Mouse (Mus musculus) small intestine, adult 2 months (tissue): ENCODE measurements around the gene Cfl1. TPM values are rescaled to one million over a fixed set of nuclear protein-coding genes. Genes with fewer than 3 reads are reported as not detected.
A peak's percentile ranks its signal among the peaks of the same experiment; 100 is the strongest.

Source experiments
- H3K27ac ChIP-seq: fragments of 200-500 bp; 2 replicates; pipeline ENCODE4 v1.5.1; 2012; ENCODE audit warnings: low read depth, low read length, control low read depth, inconsistent platforms; ENCODE audit not compliant: insufficient read depth
- H3K27me3 ChIP-seq: fragments of 200-500 bp; 2 replicates; pipeline ENCODE4 v1.6.1; 2012; ENCODE audit warnings: mild to moderate bottlenecking, moderate library complexity, low read length, inconsistent platforms; ENCODE audit not compliant: control insufficient read depth, insufficient read depth
- H3K36me3 ChIP-seq: fragments of 200-500 bp; 2 replicates; pipeline ENCODE4 v1.6.1; 2012; ENCODE audit warnings: mild to moderate bottlenecking, low read length, control low read depth, inconsistent platforms; ENCODE audit not compliant: control insufficient read depth, insufficient read depth
- H3K4me1 ChIP-seq: fragments of 200-500 bp; 2 replicates; pipeline ENCODE4 v1.6.1; 2012; ENCODE audit warnings: low read length, inconsistent platforms, mixed read lengths; ENCODE audit not compliant: control insufficient read depth, insufficient read depth, insufficient read length
- H3K4me3 ChIP-seq: fragments of 200-500 bp; 2 replicates; pipeline ENCODE4 v1.5.1; 2012; ENCODE audit warnings: low read depth, mild to moderate bottlenecking, control low read depth, inconsistent platforms, low read length, moderate library complexity
- CTCF ChIP-seq: fragments of 200-500 bp; IDR thresholded peaks from 2 replicates; pipeline ENCODE4 v1.5.1; 2012; ENCODE audit warnings: low read depth, mild to moderate bottlenecking, control low read depth, inconsistent platforms, low read length, moderate library complexity, mixed read lengths; ENCODE audit not compliant: insufficient replicate concordance, insufficient read length; ENCODE audit errors: extremely low read depth
- POLR2A ChIP-seq: fragments of 200-500 bp; IDR thresholded peaks from 2 replicates; pipeline ENCODE4 v1.6.1; 2012; ENCODE audit warnings: low read depth, mild to moderate bottlenecking, control low read depth, inconsistent platforms, low read length, moderate library complexity
- WGBS: fragments of 180-500 bp; shearing (Covaris S2); methylation state at CpG from one replicate; pipeline ENCODE4 v1.1.7; 2018; 5-methylcytosine and 5-hydroxymethylcytosine counted together
- polyA plus RNA-seq: library from polyadenylated mRNA; depleted of rRNA; stranded (reverse); fragments of >200 nt; gene quantifications from 2 replicates; pipeline ENCODE4 v1.2.3, GENCODE M21; 2012; rRNA removed

Gene Cfl1
- polyA plus RNA-seq = 320 and 703 TPM in 2 replicates

DNA sequence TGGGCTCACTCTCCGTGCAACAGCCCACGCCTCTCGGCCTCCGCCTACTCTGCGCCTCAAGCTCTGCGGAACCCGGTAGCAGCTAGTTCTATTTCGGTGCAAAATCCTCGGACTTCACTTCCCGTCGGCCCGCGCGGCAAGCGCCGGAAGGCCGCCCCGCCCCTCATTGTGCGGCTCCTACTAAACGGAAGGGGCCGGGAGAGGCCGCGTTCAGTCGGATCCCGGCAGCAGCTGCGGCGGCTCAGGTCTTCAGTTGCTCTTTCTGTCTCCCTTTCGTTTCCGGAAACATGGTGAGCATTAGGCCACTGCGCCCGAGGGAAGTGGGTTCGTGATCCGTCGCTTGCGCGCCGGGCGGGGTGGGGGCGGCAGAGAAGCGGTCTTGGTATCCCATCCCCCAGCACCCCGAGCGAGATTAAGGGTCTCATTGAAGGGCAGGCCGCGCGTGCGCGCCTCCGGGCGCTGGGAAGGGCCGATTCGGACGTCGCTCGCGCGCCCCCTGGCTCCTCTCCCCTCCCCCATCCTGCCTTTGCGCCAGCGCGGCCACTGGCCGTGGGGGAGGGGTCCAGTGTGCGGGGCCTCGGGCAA, at the start of gene Cfl1:
Gene Cfl1 (plus strand): TSS at position 143 of the 585 bp plus-strand sequence.
- Histone ChIP-seq H3K4me3 (peak within 1 kb of the TSS; percentile 90), H3K27me3 (no peaks in the 10 kb centered on the region), H3K36me3 (peaks cover 24% of the 10 kb centered on the region), H3K4me1 (peaks cover 15% of the 10 kb centered on the region; the same call in 1 of the 2 replicates), H3K27ac (peak within 1 kb of the TSS; percentile 100)
- TF ChIP-seq POLR2A (peak; percentile 99), CTCF (no peak)
- WGBS = under 1% methylated on average over 62 of the region's 62 CpGs

DNA sequence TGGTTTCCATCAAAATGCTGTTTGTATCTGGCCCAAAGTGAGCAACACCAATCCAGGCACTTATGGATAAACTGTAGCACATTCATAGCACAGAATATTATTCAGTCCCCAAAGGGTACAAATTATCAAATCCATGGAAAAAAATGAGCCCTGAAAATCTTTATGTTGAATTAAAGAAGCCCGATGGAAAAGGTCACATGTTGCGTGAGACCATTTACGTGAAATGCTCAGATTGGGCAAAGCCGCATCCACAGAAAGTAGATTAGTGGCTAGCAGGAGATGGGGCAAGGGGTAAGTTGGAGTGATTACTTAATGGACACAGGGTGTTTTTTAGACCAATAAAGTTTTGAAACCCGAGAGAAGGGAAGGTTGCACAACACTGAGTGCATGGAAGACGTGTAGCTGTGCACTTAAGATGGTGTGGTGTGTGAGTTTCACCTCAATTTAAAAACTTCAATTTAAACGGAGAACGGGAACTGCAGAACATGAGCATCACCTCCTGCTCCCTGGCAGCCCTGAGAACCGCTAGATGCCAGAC, 45.8 kb upstream of the Cfl1 start:
- 58% methylated on average over 9 of the region's 9 CpGs for WGBS
- TF ChIP-seq CTCF (no peak), POLR2A (no peak)
- Histone ChIP-seq H3K4me1 (peaks cover 13% of the 10 kb centered on the region), H3K27ac (no peak overlapping the region), H3K36me3 (no peaks in the 10 kb centered on the region), H3K4me3 (no peak overlapping the region), H3K27me3 (peaks cover 17% of the 10 kb centered on the region)

DNA sequence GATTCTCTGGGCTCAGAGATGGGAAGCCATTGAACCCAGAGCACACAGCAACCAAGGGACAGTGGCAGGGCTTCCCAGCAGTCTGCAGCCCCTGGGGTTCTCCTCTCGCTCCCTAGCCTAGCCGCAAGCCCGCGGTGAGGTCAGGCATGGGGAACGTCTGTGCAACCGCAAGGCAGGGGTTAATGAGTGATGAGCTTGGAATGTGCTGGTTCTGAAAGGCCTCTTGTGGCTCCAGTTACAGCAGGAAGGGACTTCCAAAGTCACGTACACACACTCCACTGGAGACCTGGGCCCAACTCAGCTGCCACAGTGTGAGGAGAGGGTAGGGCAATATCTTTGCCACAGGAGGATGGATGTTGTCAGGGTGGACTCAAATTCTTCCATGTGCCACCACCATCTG, 45.3 kb upstream of the Cfl1 start:
- Histone ChIP-seq H3K36me3 (no peaks in the 10 kb centered on the region), H3K4me1 (peaks cover 13% of the 10 kb centered on the region)
- WGBS = 35% methylated on average over 7 of the region's 7 CpGs

DNA sequence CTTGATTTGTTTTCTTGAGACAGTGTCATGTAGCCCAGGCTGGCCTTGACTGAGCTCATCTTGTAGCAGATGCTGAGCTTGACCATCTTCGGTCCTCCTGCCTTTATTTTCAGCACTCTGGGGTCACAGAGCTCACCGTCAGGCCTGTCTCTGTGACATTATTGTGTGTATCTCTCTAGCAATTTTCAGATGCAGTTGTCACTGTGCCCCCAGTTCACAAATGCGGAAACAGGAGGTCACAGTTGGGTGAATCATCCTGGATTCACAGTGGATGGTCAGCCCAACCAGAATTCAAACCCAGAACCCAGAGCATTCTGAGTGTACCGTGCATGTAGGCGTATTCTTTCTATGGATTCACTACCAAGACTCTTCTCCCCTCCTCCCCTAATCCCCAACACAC, 44.5 kb upstream of the Cfl1 start:
- Histone ChIP-seq H3K27ac (no peak overlapping the region), H3K4me1 (peaks cover 13% of the 10 kb centered on the region), H3K4me3 (no peak overlapping the region), H3K27me3 (peaks cover 17% of the 10 kb centered on the region), H3K36me3 (no peaks in the 10 kb centered on the region)
- TF ChIP-seq CTCF = no peak
- TF ChIP-seq POLR2A = no peak
- WGBS = 94% methylated on average over 5 of the region's 5 CpGs

More for the DNA sequence above, 45.3 kb upstream of the Cfl1 start:
- TF ChIP-seq CTCF = no peak
- no peak for TF ChIP-seq POLR2A
- Histone ChIP-seq H3K4me3 (no peak overlapping the region), H3K27me3 (peaks cover 17% of the 10 kb centered on the region), H3K27ac (no peak overlapping the region)

DNA sequence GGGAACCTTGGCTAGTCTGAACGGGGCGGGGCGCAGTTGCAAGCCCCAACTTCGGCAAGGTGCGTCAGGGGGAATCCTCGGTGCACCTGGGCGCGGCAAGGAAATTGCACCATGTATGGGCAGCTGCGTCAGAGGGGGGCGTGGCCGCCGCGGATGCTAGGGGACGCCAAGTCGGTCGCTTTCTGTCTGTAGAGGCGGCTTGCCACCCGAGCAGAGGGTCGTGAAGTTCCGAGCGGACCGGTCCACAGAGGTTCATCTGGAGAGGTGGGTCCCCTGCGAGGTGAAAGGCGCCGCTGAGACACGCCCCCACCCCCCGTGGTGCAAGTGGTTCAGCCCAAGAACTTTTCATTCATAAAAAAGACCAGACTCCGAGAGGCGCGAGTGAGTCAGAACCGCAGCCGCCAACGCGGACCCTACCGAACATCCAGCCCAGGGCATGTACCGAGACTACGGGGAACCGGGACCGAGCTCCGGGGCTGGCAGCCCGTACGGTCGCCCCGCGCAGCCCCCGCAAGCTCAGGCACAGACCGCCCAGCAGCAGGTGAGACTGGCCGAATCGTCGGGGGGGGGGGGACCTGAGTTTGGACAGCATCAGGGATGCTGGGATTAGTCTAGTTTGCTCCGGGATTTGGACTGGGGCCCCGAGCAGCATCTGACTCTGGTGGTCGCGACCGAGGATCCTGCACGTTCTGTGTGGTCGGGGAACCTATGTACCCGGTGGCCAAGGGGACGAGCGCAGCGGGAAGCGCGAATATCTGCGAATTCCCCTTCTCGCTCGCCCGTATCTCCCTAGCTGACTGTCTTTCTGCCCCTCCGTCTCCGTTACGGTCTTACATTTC, 42.5 kb upstream of the Cfl1 start, which contains the start of gene Fosl1:
Gene Fosl1 (plus strand): TSS at position 33 of the 839 bp plus-strand sequence.
- Histone ChIP-seq H3K4me3 (peak within 1 kb of the TSS; percentile 79), H3K27ac (no peak within 1 kb of the TSS), H3K27me3 (peaks cover 17% of the 10 kb centered on the region), H3K36me3 (no peaks in the 10 kb centered on the region), H3K4me1 (peaks cover 13% of the 10 kb centered on the region)
- TF ChIP-seq POLR2A (no peak), CTCF (no peak)
- under 1% methylated on average over 70 of the region's 70 CpGs for WGBS

DNA sequence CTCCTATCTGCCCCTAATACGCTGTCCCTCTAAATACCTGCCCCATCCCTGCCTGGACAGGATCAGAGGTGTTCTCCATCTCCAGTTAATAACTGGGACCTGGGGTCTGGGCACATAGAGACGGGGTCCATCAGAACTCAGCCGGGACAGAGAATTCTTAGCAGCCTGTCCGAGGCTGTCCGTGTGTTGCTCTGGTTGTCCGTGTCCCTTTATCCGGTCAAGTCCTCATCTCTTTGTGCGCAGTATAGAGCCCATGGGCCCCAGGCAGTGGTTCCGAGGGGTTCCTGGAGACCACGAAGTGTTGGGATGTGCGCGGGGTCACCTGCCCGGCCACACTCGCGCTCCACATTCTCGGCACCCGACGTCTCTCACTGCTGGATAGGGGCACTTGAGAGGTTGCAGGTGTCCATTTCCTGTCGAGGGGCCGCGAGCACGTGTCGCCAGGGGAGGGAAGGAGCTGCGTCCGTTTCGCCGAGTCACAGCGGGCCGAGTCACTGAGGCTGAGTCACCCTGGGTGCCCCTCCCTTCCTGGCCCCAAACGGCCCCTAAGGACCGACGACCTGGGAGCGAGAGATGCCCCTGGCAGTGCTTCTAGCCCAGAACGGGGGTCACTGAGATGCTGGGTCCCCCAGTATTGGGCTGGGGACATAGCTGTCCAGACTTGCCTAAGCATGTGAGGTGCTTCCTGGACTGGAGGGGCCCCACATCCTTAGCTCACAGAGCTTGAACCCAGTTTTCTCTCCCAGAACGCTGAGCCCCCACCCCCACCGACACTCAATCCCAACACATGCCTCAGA, 41.7 kb upstream of the Cfl1 start:
- Histone ChIP-seq H3K27me3 (peaks cover 17% of the 10 kb centered on the region), H3K27ac (no peak overlapping the region), H3K36me3 (no peaks in the 10 kb centered on the region), H3K4me3 (peak overlapping the region; percentile 79), H3K4me1 (peaks cover 13% of the 10 kb centered on the region)
- 5% methylated on average over 36 of the region's 36 CpGs for WGBS
- TF ChIP-seq CTCF (no peak), POLR2A (no peak)
